Mouse (Mus musculus) MEL (cell line): Measurements from ENCODE around the gene Rin2. TPM values are rescaled to one million over a fixed set of nuclear protein-coding genes. Genes with fewer than 3 reads are reported as not detected.

Experiments used
- DNase-seq: peaks from one replicate; pipeline ENCODE4 v3.0.0; 2011; ENCODE audit warnings: low read depth, low spot score
- H3K27ac ChIP-seq: 2 replicates; pipeline ENCODE4 v1.5.1; 2012; ENCODE audit warnings: low read depth, mild to moderate bottlenecking, control low read depth, low read length, moderate library complexity; ENCODE audit not compliant: control insufficient read depth
- H3K27me3 ChIP-seq, 2 experiments: fragments of 150-350 bp in 1 of 2; sonication (generic) in 1 of 2; 2 replicates each; pipeline ENCODE4 v1.6.1; 2012; ENCODE audit warnings: low read length in 2 of 2, mild to moderate bottlenecking in 2 of 2, improper control_type of control experiment in 1 of 2, moderate library complexity in 1 of 2; ENCODE audit not compliant: insufficient read depth in 2 of 2, control insufficient read depth in 1 of 2
- H3K36me3 ChIP-seq, 2 experiments: 2 replicates each; pipeline ENCODE4 v1.6.1; 2012 to 2014; ENCODE audit warnings: low read length in 2 of 2, improper control_type of control experiment in 1 of 2, inconsistent platforms in 1 of 2, mild to moderate bottlenecking in 1 of 2; ENCODE audit not compliant: insufficient read depth in 2 of 2, control insufficient read depth in 1 of 2
- H3K4me1 ChIP-seq, 2 experiments: fragments of 150-350 bp in 1 of 2; sonication (generic) in 1 of 2; 2 replicates each; pipeline ENCODE4 v1.6.1; 2012; ENCODE audit warnings: low read length in 2 of 2, improper control_type of control experiment in 1 of 2, mild to moderate bottlenecking in 1 of 2; ENCODE audit not compliant: insufficient read depth in 2 of 2, control insufficient read depth in 1 of 2
- H3K4me3 ChIP-seq, 2 experiments: fragments of 150-350 bp in 1 of 2; sonication (generic) in 1 of 2; 2 replicates each; pipeline ENCODE4 v1.5.1; 2012; ENCODE audit warnings: low read depth in 2 of 2, low read length in 2 of 2, mild to moderate bottlenecking in 2 of 2, moderate library complexity in 2 of 2, control low read depth in 1 of 2, improper control_type of control experiment in 1 of 2; ENCODE audit not compliant: control insufficient read depth in 1 of 2, insufficient read depth in 1 of 2
- H3K79me2 ChIP-seq: 2 replicates; pipeline ENCODE4 v1.6.1; 2012; ENCODE audit warnings: mild to moderate bottlenecking, low read length, moderate library complexity; ENCODE audit not compliant: control insufficient read depth, poor library complexity, insufficient read depth
- H3K9ac ChIP-seq: 2 replicates; pipeline ENCODE4 v1.6.1; 2012; ENCODE audit warnings: low read depth, mild to moderate bottlenecking, control low read depth, low read length, moderate library complexity; ENCODE audit not compliant: control insufficient read depth, poor library complexity, severe bottlenecking
- H3K9me3 ChIP-seq: fragments of 150-350 bp; sonication (generic); replicated peaks from 2 replicates; pipeline ENCODE4 v1.6.1; 2012; ENCODE audit warnings: mild to moderate bottlenecking, low read length, improper control_type of control experiment, moderate library complexity; ENCODE audit not compliant: insufficient read depth
- BHLHE40 ChIP-seq: IDR thresholded peaks from 2 replicates; pipeline ENCODE4 v1.6.1; 2012; ENCODE audit warnings: low read depth, mild to moderate bottlenecking, inconsistent platforms, low read length, improper control_type of control experiment, borderline replicate concordance
- CHD1 ChIP-seq: IDR thresholded peaks from 2 replicates; pipeline ENCODE4 v1.6.1; 2012; ENCODE audit warnings: low read depth, mild to moderate bottlenecking, inconsistent platforms, low read length, improper control_type of control experiment
- CTCF ChIP-seq, 3 experiments: IDR thresholded peaks in 2 of 3; conservative IDR thresholded peaks in 1 of 3; 2 replicates each; pipeline ENCODE4 v1.5.1; 2011 to 2012; ENCODE audit warnings: low read length in 3 of 3, low read depth in 2 of 3, mild to moderate bottlenecking in 2 of 3, improper control_type of control experiment in 1 of 3, inconsistent platforms in 1 of 3, mixed read lengths in 1 of 3, moderate library complexity in 1 of 3; ENCODE audit not compliant: control insufficient read depth in 1 of 3, insufficient read depth in 1 of 3, poor library complexity in 1 of 3, severe bottlenecking in 1 of 3
- E2F4 ChIP-seq: IDR thresholded peaks from 2 replicates; pipeline ENCODE4 v1.6.1; 2011; ENCODE audit warnings: low read depth, low read length, improper control_type of control experiment, borderline replicate concordance
- ETS1 ChIP-seq: IDR thresholded peaks from 2 replicates; pipeline ENCODE4 v1.6.1; 2012; ENCODE audit warnings: low read depth, mild to moderate bottlenecking, inconsistent platforms, low read length, improper control_type of control experiment, moderate library complexity
- GABPA ChIP-seq: IDR thresholded peaks from 2 replicates; pipeline ENCODE4 v1.6.1; 2012; ENCODE audit warnings: low read depth, mild to moderate bottlenecking, inconsistent platforms, low read length, improper control_type of control experiment, moderate library complexity
- GATA1 ChIP-seq: IDR thresholded peaks from 2 replicates; pipeline ENCODE4 v1.6.1; 2011; ENCODE audit warnings: low read depth, low read length, improper control_type of control experiment
- JUND ChIP-seq: IDR thresholded peaks from 2 replicates; pipeline ENCODE4 v1.6.1; 2011; ENCODE audit warnings: low read depth, mild to moderate bottlenecking, improper control_type of control experiment, low read length
- MAFK ChIP-seq: IDR thresholded peaks from 2 replicates; pipeline ENCODE4 v1.6.1; 2011; ENCODE audit warnings: low read depth, mild to moderate bottlenecking, low read length, improper control_type of control experiment, borderline replicate concordance
- MAZ ChIP-seq: IDR thresholded peaks from 2 replicates; pipeline ENCODE4 v1.6.1; 2012; ENCODE audit warnings: low read depth, mild to moderate bottlenecking, inconsistent platforms, low read length, improper control_type of control experiment
- MYC ChIP-seq: IDR thresholded peaks from 2 replicates; pipeline ENCODE4 v1.6.1; 2011; ENCODE audit warnings: low read depth, mild to moderate bottlenecking, low read length, improper control_type of control experiment, moderate library complexity
- NRF1 ChIP-seq: IDR thresholded peaks from 2 replicates; pipeline ENCODE4 v1.6.1; 2014; ENCODE audit warnings: low read depth, mild to moderate bottlenecking, inconsistent platforms, low read length, improper control_type of control experiment, moderate library complexity; ENCODE audit not compliant: poor library complexity, insufficient read depth, severe bottlenecking
- POLR2A ChIP-seq, 2 experiments: IDR thresholded peaks; 2 replicates each; pipeline ENCODE4 v1.6.1; 2011 to 2012; ENCODE audit warnings: low read length in 2 of 2, mild to moderate bottlenecking in 2 of 2, control low read depth in 1 of 2, improper control_type of control experiment in 1 of 2, low read depth in 1 of 2, moderate library complexity in 1 of 2; ENCODE audit not compliant: control insufficient read depth in 1 of 2, insufficient read depth in 1 of 2, poor library complexity in 1 of 2
- POLR2AphosphoS2 ChIP-seq: IDR thresholded peaks from 2 replicates; pipeline ENCODE4 v1.6.1; 2011; ENCODE audit warnings: low read length, improper control_type of control experiment
- RCOR1 ChIP-seq: IDR thresholded peaks from 2 replicates; pipeline ENCODE4 v1.6.1; 2012; ENCODE audit warnings: low read depth, mild to moderate bottlenecking, inconsistent platforms, low read length, improper control_type of control experiment
- TAL1 ChIP-seq: IDR thresholded peaks from 2 replicates; pipeline ENCODE4 v1.6.1; 2012; ENCODE audit warnings: mild to moderate bottlenecking, inconsistent platforms, low read length, moderate library complexity, mixed read lengths
- UBTF ChIP-seq: IDR thresholded peaks from 2 replicates; pipeline ENCODE4 v1.6.1; 2012; ENCODE audit warnings: low read depth, mild to moderate bottlenecking, inconsistent platforms, low read length, improper control_type of control experiment, moderate library complexity, borderline replicate concordance; ENCODE audit not compliant: insufficient read depth
- ZC3H11A ChIP-seq: IDR thresholded peaks from 2 replicates; pipeline ENCODE4 v1.6.1; 2012; ENCODE audit warnings: low read depth, mild to moderate bottlenecking, inconsistent platforms, low read length, improper control_type of control experiment
- ZKSCAN1 ChIP-seq: IDR thresholded peaks from 2 replicates; pipeline ENCODE4 v1.6.1; 2012; ENCODE audit warnings: low read depth, mild to moderate bottlenecking, inconsistent platforms, low read length, improper control_type of control experiment, moderate library complexity
- ZNF384 ChIP-seq: IDR thresholded peaks from 2 replicates; pipeline ENCODE4 v1.6.1; 2012; ENCODE audit warnings: low read depth, mild to moderate bottlenecking, inconsistent platforms, low read length, improper control_type of control experiment
- polyA plus RNA-seq, 2 experiments: library from polyadenylated mRNA; stranded (reverse) in 1 of 2; unstranded in 1 of 2; fragments of >175 nt in 1 of 2; fragments of >200 nt in 1 of 2; gene quantifications; 2 replicates each; pipeline versions ENCODE4 v1.2.1 to v1.2.4; 2012; ENCODE audit warnings: low replicate concordance in 2 of 2, low read depth in 1 of 2; ENCODE audit not compliant: insufficient read length in 2 of 2, insufficient read depth in 1 of 2, missing spikeins in 1 of 2
- total RNA-seq: library from RNA; depleted of rRNA; stranded (reverse); fragments of 300-350 nt; gene quantifications from 2 replicates; pipeline ENCODE4 v1.2.3, GENCODE M21; 2012

Rin2 gene
- total and polyA plus RNA-seq, 3 experiments: 0.01 TPM; not detected in 2

DNA sequence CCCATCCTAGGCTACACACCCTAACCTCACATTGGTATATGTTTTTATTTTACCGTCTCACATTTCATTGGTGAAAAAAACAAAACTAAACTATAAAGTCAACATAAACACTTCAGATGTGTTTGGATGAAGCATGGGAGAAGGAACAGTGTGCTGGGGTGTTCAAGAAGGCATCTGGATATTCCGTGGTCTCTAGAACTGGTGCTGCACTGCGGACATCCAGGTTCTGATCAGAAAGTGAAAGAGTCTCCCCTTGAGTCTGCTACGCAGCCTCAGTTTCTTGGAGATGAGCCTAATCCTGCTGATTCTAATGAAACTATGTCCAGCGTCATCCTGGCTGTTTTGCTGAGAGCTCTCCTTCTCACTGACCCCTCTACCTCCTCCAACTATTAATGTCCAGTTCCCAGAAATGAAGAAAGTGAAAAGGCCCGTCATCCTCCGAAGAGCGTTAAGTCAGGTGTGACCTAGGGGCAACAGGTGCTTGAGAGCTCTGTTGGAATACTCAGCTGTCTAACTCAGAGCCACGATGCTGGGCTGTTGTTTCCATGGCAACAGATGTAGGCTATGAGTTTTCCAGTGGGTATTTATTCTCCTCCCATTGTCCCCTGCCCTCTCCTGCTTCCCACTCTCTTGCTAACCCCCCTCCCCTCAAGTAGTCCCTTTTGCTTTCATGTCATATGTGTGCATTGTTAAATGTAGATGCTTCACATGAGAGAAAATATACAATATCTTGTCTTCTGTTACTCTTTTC, 164.7 kb downstream of the Rin2 start:
- no peaks in the 10 kb centered on the region for H3K4me1 ChIP-seq
- H3K27ac ChIP-seq: no peak overlapping the region
- no peaks in the 10 kb centered on the region for H3K27me3 ChIP-seq
- DNase-seq: no peak
- H3K36me3 ChIP-seq: no peaks in the 10 kb centered on the region
- TF ChIP-seq ZC3H11A (no peak), BHLHE40 (no peak), CHD1 (no peak), ZNF384 (no peak), MAFK (no peak), NRF1 (no peak), TAL1 (no peak), E2F4 (no peak), RCOR1 (no peak), POLR2AphosphoS2 (no peak), MAZ (no peak), CTCF (IDR thresholded peaks at IDR 0.05 in 2 of 3, conservative IDR thresholded peaks at IDR 0.05 in 1 of 3; ENCODE audit: control insufficient read depth in 1 of 3, insufficient read depth in 1 of 3, low read depth in 2 of 3, low read length in 3 of 3, poor library complexity in 1 of 3, severe bottlenecking in 1 of 3) (no peak)
- H3K9ac ChIP-seq: no peak overlapping the region
- no peaks in the 10 kb centered on the region for H3K79me2 ChIP-seq
- no peaks in the 10 kb centered on the region for H3K9me3 ChIP-seq
- H3K4me3 ChIP-seq: no peak overlapping the region

DNA sequence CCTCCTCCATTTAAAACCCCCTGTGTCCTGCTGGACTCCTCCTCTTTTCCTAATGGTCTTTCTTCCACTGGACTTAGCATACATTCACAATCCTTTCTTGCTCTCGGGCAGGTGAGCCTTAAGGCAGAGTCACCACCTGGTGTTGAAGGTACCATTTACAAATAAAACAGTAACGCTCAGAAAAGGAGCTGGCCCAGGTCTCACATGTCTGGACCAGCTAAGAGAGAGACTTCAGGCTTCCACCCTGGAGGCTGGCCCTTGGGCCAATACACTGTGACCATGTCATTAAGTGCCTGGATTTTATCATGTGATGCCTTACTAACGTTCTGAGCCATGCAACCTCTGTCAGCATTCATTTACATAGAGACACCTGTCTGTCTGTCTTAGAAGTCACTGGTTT, 165.3 kb downstream of the Rin2 start:
- Histone ChIP-seq H3K27me3 (no peaks in the 10 kb centered on the region), H3K4me1 (no peaks in the 10 kb centered on the region), H3K4me3 (no peak overlapping the region), H3K9ac (no peak overlapping the region), H3K79me2 (no peaks in the 10 kb centered on the region), H3K9me3 (no peaks in the 10 kb centered on the region), H3K36me3 (no peaks in the 10 kb centered on the region)
- DNase-seq: no peak
- no peak for TF ChIP-seq UBTF
- no peak for TF ChIP-seq POLR2AphosphoS2
- TF ChIP-seq MAZ: no peak
- TF ChIP-seq ETS1: no peak
- no peak for TF ChIP-seq GABPA
- no peak for TF ChIP-seq CHD1
- no peak for TF ChIP-seq GATA1
- no peak for TF ChIP-seq MYC
- TF ChIP-seq MAFK: no peak
- no peak for TF ChIP-seq ZKSCAN1
- TF ChIP-seq POLR2A (IDR thresholded peaks at IDR 0.05; ENCODE audit: control insufficient read depth in 1 of 2, insufficient read depth in 1 of 2, low read depth in 1 of 2, low read length in 2 of 2, poor library complexity in 1 of 2): no peak
- no peak for TF ChIP-seq JUND
- TF ChIP-seq, all 39 proteins: peak for 0
- H3K27ac ChIP-seq: no peak overlapping the region
